Mouse (Mus musculus) left cerebral cortex, postnatal 4 days (tissue): ENCODE results near the gene Kcmf1. TPM values are rescaled to one million over a fixed set of nuclear protein-coding genes. Genes with fewer than 3 reads are reported as not detected.
"Not testable (repeated sequence)": the region's sequence is repeated elsewhere in the genome, so short reads cannot be mapped to it uniquely, and the experiment has no call there.

Source experiments
- DNase-seq: peaks from one replicate; pipeline ENCODE4 v3.0.0-alpha.2; 2022
- intact Hi-C: fragments of 180-260 bp; cut with DNase I; formaldehyde crosslinking; loops from one replicate; pipeline ENCODE4 v1.15.1; 2025
- total RNA-seq, 2 experiments: library from RNA; stranded (reverse); gene quantifications; 2 replicates each; pipeline ENCODE4 v1.2.3; 2021

The Kcmf1 gene
- total RNA-seq, 2 experiments from 2014 or later: 68.4 to 73.0 TPM

GRCm38 (mm10) chr6:72852180-72852579 is 47.6 kb downstream of the Kcmf1 start:
- no peak for DNase-seq

GRCm38 (mm10) chr6:72851633-72852032 is 48.1 kb downstream of the Kcmf1 start:
- intact Hi-C loops: no loop called here
- peak; percentile 34 for DNase-seq

More at GRCm38 (mm10) chr6:72852180-72852579, 47.6 kb downstream of the Kcmf1 start:
- intact Hi-C loops: no loop called here

DNA sequence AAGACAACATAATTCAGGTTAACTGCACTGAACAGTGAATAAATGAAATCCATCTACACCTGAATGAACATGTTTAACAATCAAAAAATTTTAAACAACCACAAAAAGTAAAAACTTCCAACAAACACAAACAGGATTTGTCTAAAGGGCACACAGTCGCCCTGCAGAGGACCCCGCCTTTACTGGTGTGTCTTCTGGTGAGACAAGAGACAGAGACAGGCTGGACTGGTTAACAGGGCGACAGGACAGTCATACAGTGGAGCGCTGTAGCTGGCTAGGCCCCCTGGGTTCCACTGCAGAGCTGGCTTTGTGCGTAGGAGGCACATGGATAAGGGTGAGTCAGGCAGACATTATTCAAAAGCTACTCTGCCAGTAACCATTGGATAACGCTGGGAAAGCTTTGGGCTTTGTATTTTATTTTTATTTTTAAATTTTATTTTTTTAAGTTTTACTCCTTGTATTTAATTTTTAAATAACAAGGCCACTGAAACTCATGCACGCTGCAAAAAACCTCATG is 57.7 kb downstream of the Kcmf1 start:
- intact Hi-C loops: no loop called here
- DNase-seq: no peak

DNA sequence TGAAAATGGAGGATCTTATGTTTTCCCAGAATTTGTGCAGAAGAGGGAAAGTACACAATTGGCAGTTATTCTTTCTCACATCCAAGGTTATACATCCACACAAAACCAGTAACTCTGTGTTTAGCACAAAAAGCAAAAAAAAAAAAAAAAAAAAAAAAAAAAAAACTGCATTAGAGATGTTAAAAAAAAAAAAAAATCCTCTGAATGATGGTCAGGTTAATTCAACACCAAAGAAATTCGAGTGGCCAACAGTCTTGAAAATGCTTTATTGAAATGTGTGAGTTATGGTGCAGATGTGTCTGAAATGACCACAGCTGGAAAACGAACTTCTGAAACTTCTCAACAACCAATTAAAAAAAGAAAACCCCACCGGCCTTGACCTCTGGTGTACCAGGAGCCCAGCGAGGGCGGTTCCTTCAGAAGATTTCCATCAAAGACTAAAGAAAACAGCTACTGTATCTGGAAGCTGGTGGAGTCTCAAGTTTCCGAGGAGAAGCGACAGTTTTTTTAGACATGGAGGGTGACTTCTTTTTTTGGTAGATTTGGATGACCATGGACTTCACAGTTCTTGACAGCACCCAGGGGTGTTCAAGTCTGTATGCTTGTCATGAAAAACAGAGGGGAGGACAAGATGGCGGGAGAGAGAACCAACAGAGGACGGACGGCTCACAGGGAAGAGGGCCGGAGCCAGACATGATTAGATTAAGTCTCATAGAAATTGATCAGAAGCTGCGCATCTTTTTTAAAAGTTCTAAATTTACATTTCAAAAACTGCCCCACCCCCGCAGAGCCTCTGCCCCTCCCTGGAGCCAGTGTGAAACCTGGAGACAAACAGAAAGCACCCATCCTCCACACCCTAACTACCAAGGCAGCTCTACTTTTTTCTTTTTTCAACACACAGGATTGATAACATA is 58.7 kb downstream of the Kcmf1 start:
- no peak for DNase-seq
- intact Hi-C loops: no loop called here

DNA sequence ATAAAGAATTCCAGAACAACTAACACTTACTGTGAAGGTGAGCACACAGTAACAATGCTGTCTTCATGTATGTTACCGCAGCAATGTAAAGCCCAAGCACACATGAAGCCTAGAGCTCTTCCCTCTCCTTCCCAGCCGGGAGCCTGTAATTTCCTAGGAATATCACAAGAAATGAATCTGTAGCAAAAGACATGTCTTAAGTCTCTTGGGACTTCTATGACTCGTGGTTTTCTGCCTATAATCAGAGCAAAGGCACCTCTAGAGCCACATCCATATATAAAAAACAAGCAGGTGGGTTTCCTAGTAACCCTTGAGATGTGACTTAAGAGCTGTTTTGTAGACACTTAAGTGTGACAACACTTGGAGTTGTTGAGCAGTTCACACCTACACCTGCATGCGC is 62.0 kb downstream of the Kcmf1 start:
- intact Hi-C loops: no loop called here
- DNase-seq: no peak

GRCm38 (mm10) chr6:72834518-72834917 is 65.3 kb downstream of the Kcmf1 start:
- no peak for DNase-seq
- intact Hi-C loops: no loop called here

- DNase-seq: no peak
- intact Hi-C loops: no loop called here
Measured at GRCm38 (mm10) chr6:72831858-72832257, 67.9 kb downstream of the Kcmf1 start.

DNA sequence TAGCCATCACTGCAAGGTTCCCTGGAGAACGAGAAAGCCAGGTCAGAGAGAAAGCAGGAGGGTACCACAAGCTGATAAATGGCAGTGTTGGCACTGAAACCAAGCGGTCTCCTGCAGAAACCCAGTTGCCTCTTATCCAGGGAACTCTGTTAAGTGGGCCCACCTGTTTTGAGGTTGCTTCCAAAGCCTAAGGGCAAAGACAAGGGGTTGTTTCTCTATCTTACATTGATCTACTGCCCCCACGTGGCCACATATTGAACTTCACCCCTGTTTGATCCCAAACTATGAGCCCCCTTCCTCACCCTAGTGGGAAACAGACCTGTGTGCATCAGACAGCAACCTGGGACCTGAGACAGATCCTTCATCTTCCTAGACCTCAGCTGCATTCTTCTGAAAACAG is 68.5 kb downstream of the Kcmf1 start:
- intact Hi-C loops: no loop called here
- DNase-seq: peak; percentile 74

GRCm38 (mm10) chr6:72828857-72829256 is 70.9 kb downstream of the Kcmf1 start:
- intact Hi-C loops: no loop called here
- no peak for DNase-seq

- intact Hi-C loops, DNase-seq: not testable (repeated sequence)
Measured at GRCm38 (mm10) chr6:72828037-72828436, 71.7 kb downstream of the Kcmf1 start.

DNA sequence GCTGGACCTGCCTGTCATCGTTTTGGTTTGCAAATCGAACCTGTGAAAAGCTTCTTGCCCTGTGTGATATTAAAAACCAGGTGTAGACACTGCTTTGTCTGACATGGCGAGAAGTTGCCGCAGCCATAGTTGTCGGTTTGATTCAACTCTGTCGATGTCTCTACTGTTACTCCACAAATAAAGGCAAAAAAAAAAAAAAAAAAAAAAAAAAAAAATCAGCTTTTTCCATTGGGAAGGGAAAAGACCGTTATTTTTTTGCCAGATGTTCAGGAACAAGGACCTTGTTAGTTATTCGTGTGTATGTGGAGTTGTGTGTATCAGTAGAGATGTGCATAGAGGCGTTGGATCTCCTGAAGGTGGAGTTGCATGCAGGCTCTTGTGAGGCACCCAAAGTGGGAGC is 74.0 kb downstream of the Kcmf1 start:
- DNase-seq: no peak
- intact Hi-C loops: no loop called here

- peak; percentile 40 for DNase-seq
- intact Hi-C loops: no loop called here
Measured at GRCm38 (mm10) chr6:72824971-72825737, 74.6 kb downstream of the Kcmf1 start.

GRCm38 (mm10) chr6:72813456-72813855 is 86.3 kb downstream of the Kcmf1 start:
- intact Hi-C loops: no loop called here

DNA sequence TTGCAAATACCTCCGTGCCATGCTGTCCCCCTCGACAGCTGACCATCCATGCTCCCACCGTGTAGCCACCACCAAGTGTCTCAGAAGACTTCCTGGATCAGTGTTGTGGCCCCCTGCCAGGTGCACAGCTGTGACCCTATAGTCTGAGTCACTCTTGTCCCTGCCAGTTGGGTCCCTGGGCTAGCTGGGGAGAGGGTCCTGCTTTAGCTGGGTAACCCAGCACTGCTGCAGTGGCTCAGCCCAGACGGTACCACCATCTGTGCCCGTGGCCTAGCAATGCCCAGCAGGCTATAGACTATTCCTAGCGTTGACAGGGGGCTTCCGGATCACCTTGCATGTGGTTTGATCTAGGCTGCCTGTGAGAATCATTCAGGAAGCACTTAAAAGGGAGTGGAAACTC is 89.5 kb downstream of the Kcmf1 start:
- DNase-seq: peak; percentile 60
- intact Hi-C loops: no loop called here

More at GRCm38 (mm10) chr6:72813456-72813855, 86.3 kb downstream of the Kcmf1 start:
- no peak for DNase-seq

- no peak for DNase-seq
- intact Hi-C loops: no loop called here
Measured at GRCm38 (mm10) chr6:72809522-72810149, 90.1 kb downstream of the Kcmf1 start.

- intact Hi-C loops: no loop called here
- DNase-seq: no peak
Measured at GRCm38 (mm10) chr6:72808342-72808741, 91.4 kb downstream of the Kcmf1 start.

- intact Hi-C loops: no loop called here
- DNase-seq: no peak
Measured at GRCm38 (mm10) chr6:72803669-72804068, 96.1 kb downstream of the Kcmf1 start.

GRCm38 (mm10) chr6:72802119-72802518 is 97.7 kb downstream of the Kcmf1 start:
- no peak for DNase-seq
- intact Hi-C loops: no loop called here

DNA sequence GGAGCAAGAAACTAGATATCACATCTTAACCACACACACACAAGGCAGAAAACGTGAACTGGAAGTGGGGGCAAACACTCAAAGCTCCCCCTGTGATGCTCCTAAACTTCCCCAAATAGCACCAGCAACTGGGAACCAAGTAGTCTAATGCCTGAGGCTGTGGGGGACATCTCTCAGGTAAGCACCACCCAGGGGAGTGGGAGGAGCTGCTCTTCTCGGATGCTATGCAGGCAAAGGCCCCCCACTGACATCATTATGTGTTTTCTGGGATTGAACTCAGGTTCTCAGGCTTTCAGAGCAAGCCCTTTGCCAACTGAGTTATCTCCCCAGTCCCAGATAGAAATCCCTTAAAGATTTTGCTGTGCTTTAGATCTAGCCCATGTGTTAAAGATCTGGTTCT is 99.1 kb downstream of the Kcmf1 start:
- DNase-seq: no peak
- intact Hi-C loops: no loop called here

DNA sequence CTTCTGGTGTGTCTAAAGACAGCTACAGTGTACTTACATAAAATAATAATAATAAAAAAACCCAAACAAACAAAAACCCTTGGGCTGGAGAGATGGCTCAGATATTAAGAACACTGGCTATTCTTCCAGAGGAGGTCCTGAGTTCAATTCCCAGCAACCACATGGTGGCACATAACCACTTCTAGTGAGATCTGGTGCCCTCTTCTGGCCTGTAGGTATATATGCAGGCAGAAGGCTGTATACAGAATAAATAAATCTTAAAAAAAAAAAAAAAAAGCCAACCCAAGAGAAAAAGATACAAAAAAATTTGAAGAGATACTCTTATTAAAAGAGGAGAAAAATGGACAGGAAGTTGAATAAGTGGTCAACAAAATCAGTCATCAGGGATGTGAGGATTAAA is 102.0 kb downstream of the Kcmf1 start:
- no peak for DNase-seq
- intact Hi-C loops: no loop called here

GRCm38 (mm10) chr6:72795444-72795843 is 104.3 kb downstream of the Kcmf1 start:
- DNase-seq: no peak
- intact Hi-C loops: no loop called here
